Mouse (Mus musculus) lung, embryonic 16.5 days (tissue): ENCODE results near the gene Ttc23. TPM values are rescaled to one million over a fixed set of nuclear protein-coding genes. Genes with fewer than 3 reads are reported as not detected.
A peak's percentile ranks its signal among the peaks of the same experiment; 100 is the strongest.

Source experiments
- ATAC-seq: fragments of 200-750 bp; cut with Nextera tagmentation; 2 replicates; pipeline ENCODE4 v1.8.0; 2017; ENCODE audit warnings: low read depth, mild to moderate bottlenecking, moderate library complexity
- H3K27ac ChIP-seq: fragments of 300-500 bp; sonication (generic); 2 replicates; pipeline ENCODE4 v1.5.1; 2014; ENCODE audit warnings: mild to moderate bottlenecking, control low read depth, low read length
- H3K27me3 ChIP-seq: fragments of 300-500 bp; sonication (generic); 2 replicates; pipeline ENCODE4 v1.6.1; 2014; ENCODE audit warnings: low read depth, low read length, mixed read lengths; ENCODE audit not compliant: control insufficient read depth, insufficient read depth
- H3K36me3 ChIP-seq: fragments of 300-500 bp; sonication (generic); 2 replicates; pipeline ENCODE4 v1.6.1; 2014; ENCODE audit warnings: low read length; ENCODE audit not compliant: control insufficient read depth, insufficient read depth
- H3K4me1 ChIP-seq: fragments of 300-500 bp; sonication (generic); replicated peaks from 2 replicates; pipeline ENCODE4 v1.6.1; 2014; ENCODE audit warnings: low read length, mixed read lengths; ENCODE audit not compliant: control insufficient read depth, insufficient read depth
- H3K4me2 ChIP-seq: fragments of 300-500 bp; sonication (generic); 2 replicates; pipeline ENCODE4 v1.6.1; 2014; ENCODE audit warnings: low read depth, low read length, control low read depth
- H3K4me3 ChIP-seq: fragments of 300-500 bp; sonication (generic); 2 replicates; pipeline ENCODE4 v1.5.1; 2014; ENCODE audit warnings: mild to moderate bottlenecking, low read length, control low read depth
- H3K9ac ChIP-seq: fragments of 300-500 bp; sonication (generic); 2 replicates; pipeline ENCODE4 v1.6.1; 2014; ENCODE audit warnings: low read length, control low read depth
- H3K9me3 ChIP-seq: fragments of 300-500 bp; sonication (generic); 2 replicates; pipeline ENCODE4 v1.6.1; 2016; ENCODE audit warnings: low read length; ENCODE audit not compliant: control insufficient read depth
- WGBS: fragments of 180-500 bp; shearing (Covaris S2); extraction: QIAGEN DNeasy Blood & Tissue Kit; methylation state at CpG from one replicate; pipeline ENCODE4 v1.1.7; 2014; 5-methylcytosine and 5-hydroxymethylcytosine counted together
- polyA plus RNA-seq: library from polyadenylated mRNA; unstranded; fragments of >200 nt; fragmentation: Nextera tagmentation; extraction: Ambion mirVana; gene quantifications from 2 replicates; pipeline ENCODE4 v1.2.1, GENCODE M21; 2015

The Ttc23 gene
- polyA plus RNA-seq, 1 experiment from 2014 or later, result 27.1 TPM

DNA sequence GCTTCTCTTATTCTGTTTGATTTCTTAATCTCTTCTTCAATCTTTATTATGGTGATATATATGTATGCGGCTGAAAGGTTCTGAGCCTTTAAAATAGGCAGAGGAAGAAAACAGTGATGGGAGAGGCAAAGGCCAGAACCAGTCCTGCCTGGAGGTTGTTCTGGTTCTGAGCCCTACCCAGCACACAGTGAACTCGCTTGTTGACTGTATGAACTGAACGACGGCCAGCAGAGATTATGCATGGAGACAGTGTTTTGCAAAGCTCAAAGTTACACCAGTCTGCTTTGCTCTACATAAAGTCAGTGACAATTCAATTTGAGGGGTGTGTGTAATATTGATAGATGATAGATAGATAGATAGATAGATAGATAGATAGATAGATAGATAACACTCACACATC is 52.1 kb downstream of the Ttc23 start:
- 82% methylated on average over 4 of the region's 4 CpGs for WGBS
- Histone ChIP-seq H3K4me2 (no peak overlapping the region), H3K4me1 (peaks cover 7% of the 10 kb centered on the region), H3K9ac (no peak overlapping the region), H3K27ac (no peak overlapping the region), H3K27me3 (no peaks in the 10 kb centered on the region), H3K9me3 (no peaks in the 10 kb centered on the region), H3K4me3 (no peak overlapping the region), H3K36me3 (no peaks in the 10 kb centered on the region; the same call in 1 of the 2 replicates)
- no peak for ATAC-seq

GRCm38 (mm10) chr7:67700846-67701245 is 53.6 kb downstream of the Ttc23 start:
- Histone ChIP-seq H3K27ac (no peak overlapping the region), H3K9me3 (no peaks in the 10 kb centered on the region), H3K36me3 (no peaks in the 10 kb centered on the region; the same call in 1 of the 2 replicates), H3K4me2 (no peak overlapping the region), H3K9ac (no peak overlapping the region), H3K4me1 (peaks cover 7% of the 10 kb centered on the region), H3K4me3 (no peak overlapping the region), H3K27me3 (no peaks in the 10 kb centered on the region)
- ATAC-seq, result peak; percentile 56; the same call in 1 of the 2 replicates

DNA sequence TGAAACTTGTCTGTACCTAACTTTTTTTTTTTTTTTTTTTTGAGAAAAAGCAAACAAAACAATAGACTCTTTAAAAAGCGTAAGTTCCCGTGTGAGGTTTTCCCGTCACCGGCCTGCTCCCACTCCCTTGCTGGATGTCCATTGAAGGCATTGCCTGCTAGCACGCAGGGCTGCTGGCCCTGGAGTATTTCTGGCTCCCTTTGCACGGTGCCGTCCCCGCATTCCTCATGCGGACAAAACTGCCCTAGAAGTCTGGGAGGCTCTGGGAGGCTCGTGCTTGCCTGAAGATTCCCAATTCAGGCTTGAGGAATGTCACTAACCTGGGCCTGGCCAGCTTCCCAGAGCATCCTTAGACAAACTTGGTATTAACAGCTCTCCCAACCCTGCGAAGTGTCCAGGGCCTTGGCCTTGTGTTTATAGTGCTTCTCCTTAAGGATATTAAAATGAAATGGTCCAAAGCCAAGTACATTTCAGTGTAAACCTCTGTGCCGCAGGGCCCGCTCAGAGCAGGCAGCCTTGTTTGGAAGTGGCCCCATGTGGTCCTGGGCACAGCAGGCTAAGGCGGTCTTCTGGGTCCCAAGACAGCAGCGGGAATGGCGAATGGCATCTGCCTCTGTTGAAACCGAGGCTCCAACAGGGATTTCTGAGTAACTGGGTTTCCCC is 54.2 kb downstream of the Ttc23 start:
- H3K4me2 ChIP-seq, result no peak overlapping the region
- ATAC-seq, result 0 out of 2 replicates have a peak, but pooled peaks have one; percentile 15
- no peak overlapping the region for H3K9ac ChIP-seq
- H3K4me3 ChIP-seq, result no peak overlapping the region
- no peaks in the 10 kb centered on the region for H3K9me3 ChIP-seq
- H3K4me1 ChIP-seq, result peaks cover 7% of the 10 kb centered on the region
- peak overlapping the region; percentile 35; the same call in 1 of the 2 replicates for H3K27ac ChIP-seq
- H3K27me3 ChIP-seq, result no peaks in the 10 kb centered on the region
- H3K36me3 ChIP-seq, result no peaks in the 10 kb centered on the region; the same call in 1 of the 2 replicates
- WGBS, result 51% methylated on average over 17 of the region's 17 CpGs

DNA sequence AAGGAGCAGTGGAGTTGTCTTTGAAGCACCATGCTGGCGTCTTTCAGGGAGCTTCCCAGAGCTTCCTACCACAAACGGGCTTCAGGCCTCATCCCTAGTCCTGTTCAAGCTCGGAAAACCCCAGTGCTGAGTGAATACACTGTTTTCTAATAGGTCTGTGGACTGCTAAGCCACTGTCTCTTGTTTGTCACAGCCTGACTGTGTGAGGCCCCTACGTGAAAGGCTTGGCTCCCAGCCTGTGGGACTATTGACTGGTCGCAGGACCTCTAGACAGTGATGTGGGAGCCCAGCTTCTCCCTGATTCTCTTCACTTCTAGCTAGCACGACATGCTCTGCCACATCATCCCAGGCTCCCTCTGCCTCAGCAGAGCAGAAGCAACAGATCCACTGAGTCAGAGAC is 61.0 kb downstream of the Ttc23 start:
- H3K4me2 ChIP-seq, result no peak overlapping the region
- H3K4me3 ChIP-seq, result no peak overlapping the region
- H3K36me3 ChIP-seq, result peaks cover 14% of the 10 kb centered on the region
- no peak overlapping the region for H3K9ac ChIP-seq
- WGBS, result 68% methylated on average over 6 of the region's 6 CpGs
- ATAC-seq, result no peak
- peaks cover 14% of the 10 kb centered on the region; the same call in 1 of the 2 replicates for H3K4me1 ChIP-seq
- no peak overlapping the region for H3K27ac ChIP-seq
- H3K27me3 ChIP-seq, result no peaks in the 10 kb centered on the region
- peaks cover 4% of the 10 kb centered on the region; the same call in 1 of the 2 replicates for H3K9me3 ChIP-seq

GRCm38 (mm10) chr7:67710216-67710615 is 63.0 kb downstream of the Ttc23 start:
- Histone ChIP-seq H3K9ac (no peak overlapping the region), H3K9me3 (peaks cover 4% of the 10 kb centered on the region; the same call in 1 of the 2 replicates), H3K4me3 (no peak overlapping the region), H3K27me3 (no peaks in the 10 kb centered on the region), H3K4me2 (no peak overlapping the region), H3K36me3 (peaks cover 15% of the 10 kb centered on the region), H3K4me1 (peaks cover 23% of the 10 kb centered on the region), H3K27ac (peak overlapping the region; percentile 53)
- 23% methylated on average over 7 of the region's 7 CpGs for WGBS
- peak; percentile 77 for ATAC-seq

DNA sequence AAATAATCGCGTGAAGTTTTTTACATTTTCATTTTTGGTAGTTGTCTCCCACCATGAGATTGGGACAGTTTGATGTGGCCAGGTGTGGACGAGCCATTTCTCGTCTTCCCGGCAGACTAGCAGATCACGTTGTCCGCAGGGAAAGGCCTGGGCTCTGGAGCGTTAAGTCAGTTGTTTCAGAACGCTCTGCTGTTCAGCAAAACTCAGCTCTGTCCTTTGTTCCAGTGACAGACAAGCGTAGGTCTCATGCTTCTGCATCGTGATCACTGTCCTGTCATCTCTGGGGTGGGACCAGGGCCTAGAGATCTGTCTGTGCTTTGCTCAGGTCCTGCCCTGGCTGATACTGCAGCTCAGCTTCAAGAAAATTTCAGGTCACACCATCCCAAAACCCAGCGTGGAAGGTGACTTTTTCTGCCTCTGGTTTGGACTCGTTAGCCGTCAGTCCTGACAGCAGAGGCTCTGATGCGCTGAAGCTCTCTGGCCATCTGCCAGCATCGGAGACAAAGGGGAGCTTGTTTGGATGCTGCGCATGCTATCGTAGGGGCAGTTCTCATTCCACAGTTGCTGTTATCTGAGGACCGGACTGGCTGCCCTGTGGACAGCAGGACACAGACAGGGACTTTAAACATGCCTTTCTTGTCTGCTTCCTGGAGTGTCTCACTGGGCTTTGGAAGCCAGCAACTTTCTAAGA is 66.8 kb downstream of the Ttc23 start:
- no peak overlapping the region for H3K9ac ChIP-seq
- peak overlapping the region; percentile 46; the same call in 1 of the 2 replicates for H3K27ac ChIP-seq
- peaks cover 15% of the 10 kb centered on the region for H3K36me3 ChIP-seq
- H3K9me3 ChIP-seq, result peaks cover 4% of the 10 kb centered on the region; the same call in 1 of the 2 replicates
- no peak for ATAC-seq
- no peak overlapping the region for H3K4me2 ChIP-seq
- peaks cover 50% of the 10 kb centered on the region for H3K4me1 ChIP-seq
- no peak overlapping the region for H3K4me3 ChIP-seq
- H3K27me3 ChIP-seq, result no peaks in the 10 kb centered on the region
- WGBS, result 58% methylated on average over 19 of the region's 19 CpGs

GRCm38 (mm10) chr7:67715176-67715575 is 68.0 kb downstream of the Ttc23 start:
- WGBS, result 71% methylated on average over 7 of the region's 7 CpGs
- ATAC-seq, result no peak
- peak overlapping the region; percentile 46; the same call in 1 of the 2 replicates for H3K27ac ChIP-seq
- peaks cover 15% of the 10 kb centered on the region for H3K36me3 ChIP-seq
- peaks cover 48% of the 10 kb centered on the region for H3K4me1 ChIP-seq
- no peaks in the 10 kb centered on the region for H3K27me3 ChIP-seq
- peaks cover 4% of the 10 kb centered on the region; the same call in 1 of the 2 replicates for H3K9me3 ChIP-seq
- H3K4me2 ChIP-seq, result no peak overlapping the region
- no peak overlapping the region for H3K9ac ChIP-seq
- no peak overlapping the region for H3K4me3 ChIP-seq

GRCm38 (mm10) chr7:67716213-67716878 is 69.1 kb downstream of the Ttc23 start:
- peak; percentile 89 for ATAC-seq
- H3K27ac ChIP-seq, result peak overlapping the region; percentile 7; the same call in 1 of the 2 replicates
- WGBS, result 31% methylated on average over 11 of the region's 11 CpGs
- no peak overlapping the region for H3K4me2 ChIP-seq
- H3K9ac ChIP-seq, result no peak overlapping the region; the same call in 1 of the 2 replicates
- no peak overlapping the region for H3K4me3 ChIP-seq
- H3K27me3 ChIP-seq, result no peaks in the 10 kb centered on the region
- H3K36me3 ChIP-seq, result peaks cover 15% of the 10 kb centered on the region
- peaks cover 44% of the 10 kb centered on the region for H3K4me1 ChIP-seq
- peaks cover 4% of the 10 kb centered on the region; the same call in 1 of the 2 replicates for H3K9me3 ChIP-seq

- Histone ChIP-seq H3K4me3 (no peak overlapping the region), H3K27me3 (no peaks in the 10 kb centered on the region), H3K9ac (no peak overlapping the region), H3K27ac (no peak overlapping the region), H3K4me1 (peaks cover 44% of the 10 kb centered on the region), H3K4me2 (no peak overlapping the region), H3K36me3 (peaks cover 11% of the 10 kb centered on the region), H3K9me3 (peaks cover 4% of the 10 kb centered on the region; the same call in 1 of the 2 replicates)
- 61% methylated on average over 10 of the region's 10 CpGs for WGBS
- no peak for ATAC-seq
Observed at GRCm38 (mm10) chr7:67716925-67717324, 69.7 kb downstream of the Ttc23 start.
